Mouse (Mus musculus) intestine, embryonic 16.5 days (tissue): ENCODE results near the gene Zc2hc1c. TPM values are rescaled to one million over a fixed set of nuclear protein-coding genes. Genes with fewer than 3 reads are reported as not detected.
A peak's percentile ranks its signal among the peaks of the same experiment; 100 is the strongest.

Experiments used
- ATAC-seq: fragments of 200-750 bp; cut with Nextera tagmentation; 2 replicates; pipeline ENCODE4 v1.8.0; 2017; ENCODE audit warnings: moderate TSS enrichment, moderate library complexity
- H3K27ac ChIP-seq: fragments of 300-500 bp; sonication (generic); 2 replicates; pipeline ENCODE4 v1.5.1; 2014; ENCODE audit warnings: mild to moderate bottlenecking, low read length
- H3K27me3 ChIP-seq: fragments of 300-500 bp; sonication (generic); replicated peaks from 2 replicates; pipeline ENCODE4 v1.6.1; 2014; ENCODE audit warnings: low read length, control low read depth, mixed read lengths; ENCODE audit not compliant: control insufficient read depth, insufficient read depth
- H3K36me3 ChIP-seq: fragments of 300-500 bp; sonication (generic); 2 replicates; pipeline ENCODE4 v1.6.1; 2014; ENCODE audit warnings: low read length, control low read depth; ENCODE audit not compliant: control insufficient read depth, insufficient read depth
- H3K4me1 ChIP-seq: fragments of 300-500 bp; sonication (generic); 2 replicates; pipeline ENCODE4 v1.6.1; 2014; ENCODE audit warnings: low read length, control low read depth, mixed read lengths; ENCODE audit not compliant: control insufficient read depth, insufficient read depth
- H3K4me2 ChIP-seq: fragments of 300-500 bp; sonication (generic); 2 replicates; pipeline ENCODE4 v1.6.1; 2014; ENCODE audit warnings: low read depth, low read length, control low read depth
- H3K4me3 ChIP-seq: fragments of 300-500 bp; sonication (generic); 2 replicates; pipeline ENCODE4 v1.5.1; 2014; ENCODE audit warnings: mild to moderate bottlenecking, low read length
- H3K9ac ChIP-seq: fragments of 300-500 bp; sonication (generic); 2 replicates; pipeline ENCODE4 v1.6.1; 2014; ENCODE audit warnings: low read depth, low read length
- H3K9me3 ChIP-seq: fragments of 300-500 bp; sonication (generic); 2 replicates; pipeline ENCODE4 v1.6.1; 2016; ENCODE audit warnings: low read length, control low read depth; ENCODE audit not compliant: control insufficient read depth
- WGBS: fragments of 180-500 bp; shearing (Covaris S2); extraction: QIAGEN DNeasy Blood & Tissue Kit; methylation state at CpG from one replicate; pipeline ENCODE4 v1.1.7; 2014; 5-methylcytosine and 5-hydroxymethylcytosine counted together
- polyA plus RNA-seq: library from polyadenylated mRNA; unstranded; fragments of >200 nt; fragmentation: Nextera tagmentation; extraction: Ambion mirVana; gene quantifications from 2 replicates; pipeline ENCODE4 v1.2.1, GENCODE M21; 2015

The Zc2hc1c gene
- polyA plus RNA-seq, 1 experiment from 2014 or later = 1.5 TPM

GRCm38 (mm10) chr12:85292288-85292687, 3.9 kb downstream of the Zc2hc1c start:
- 74% methylated on average over 6 of the region's 6 CpGs for WGBS
- no peak overlapping the region for H3K4me3 ChIP-seq
- H3K4me2 ChIP-seq = no peak overlapping the region
- no peak overlapping the region for H3K27ac ChIP-seq
- no peak for ATAC-seq
- H3K27me3 ChIP-seq = no peaks in the 10 kb centered on the region
- H3K4me1 ChIP-seq = peaks cover 12% of the 10 kb centered on the region
- no peaks in the 10 kb centered on the region; the same call in 1 of the 2 replicates for H3K36me3 ChIP-seq
- H3K9ac ChIP-seq = no peak overlapping the region
- H3K9me3 ChIP-seq = no peaks in the 10 kb centered on the region

DNA sequence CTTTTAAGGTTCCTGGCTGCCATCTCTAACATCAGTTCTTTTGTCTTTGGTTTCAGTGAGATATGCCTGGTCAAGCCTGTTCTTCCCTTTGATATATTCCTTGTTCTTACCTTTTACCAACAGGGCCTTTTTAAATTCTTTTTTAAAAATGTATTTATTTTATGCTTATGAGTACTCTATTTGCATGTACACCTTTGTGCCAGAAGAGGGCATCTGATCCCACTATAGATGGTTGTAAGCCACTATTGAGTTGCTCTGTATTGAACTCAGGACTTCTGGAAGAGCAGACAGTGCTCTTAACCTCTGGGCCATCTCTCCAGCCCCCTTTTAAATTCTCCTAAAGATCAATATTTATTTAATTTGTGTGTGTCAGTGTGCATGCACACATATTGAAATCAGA, 4.5 kb downstream of the Zc2hc1c start:
- ATAC-seq = no peak
- Histone ChIP-seq H3K27ac (no peak overlapping the region), H3K9me3 (no peaks in the 10 kb centered on the region), H3K4me3 (no peak overlapping the region), H3K4me1 (peaks cover 11% of the 10 kb centered on the region), H3K9ac (no peak overlapping the region), H3K36me3 (no peaks in the 10 kb centered on the region; the same call in 1 of the 2 replicates), H3K4me2 (no peak overlapping the region), H3K27me3 (no peaks in the 10 kb centered on the region)

GRCm38 (mm10) chr12:85295506-85295905, 7.1 kb downstream of the Zc2hc1c start:
- 87% methylated on average over 2 of the region's 2 CpGs for WGBS
- Histone ChIP-seq H3K36me3 (peaks cover 6% of the 10 kb centered on the region; the same call in 1 of the 2 replicates), H3K4me3 (no peak overlapping the region), H3K27me3 (no peaks in the 10 kb centered on the region), H3K4me2 (no peak overlapping the region), H3K4me1 (peaks cover 12% of the 10 kb centered on the region; the same call in 1 of the 2 replicates), H3K9me3 (no peaks in the 10 kb centered on the region), H3K27ac (no peak overlapping the region), H3K9ac (no peak overlapping the region)
- ATAC-seq = no peak

DNA sequence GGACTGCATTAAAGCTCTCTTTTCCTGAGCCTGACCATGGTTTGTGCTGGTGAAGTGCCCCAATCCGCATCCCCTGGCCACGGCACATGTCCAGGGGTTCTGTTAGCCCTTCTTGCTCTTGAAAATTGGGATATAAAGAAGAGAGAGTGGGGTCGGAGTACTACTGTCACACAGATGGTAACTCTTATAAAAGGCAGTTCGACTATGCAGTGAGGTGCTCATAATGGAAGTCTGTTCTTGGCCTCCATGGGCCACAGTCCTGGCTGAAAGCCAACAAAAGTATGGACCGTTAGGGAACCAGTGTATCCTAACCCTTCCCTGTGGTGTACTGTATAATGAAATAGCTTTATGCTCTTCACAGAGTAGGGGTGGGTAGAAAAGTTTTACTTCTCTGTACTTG, 8.5 kb downstream of the Zc2hc1c start:
- peaks cover 12% of the 10 kb centered on the region; the same call in 1 of the 2 replicates for H3K4me1 ChIP-seq
- ATAC-seq = no peak
- H3K4me2 ChIP-seq = no peak overlapping the region
- H3K27me3 ChIP-seq = no peaks in the 10 kb centered on the region
- H3K4me3 ChIP-seq = no peak overlapping the region
- H3K36me3 ChIP-seq = peaks cover 10% of the 10 kb centered on the region; the same call in 1 of the 2 replicates
- no peak overlapping the region for H3K9ac ChIP-seq
- H3K9me3 ChIP-seq = no peaks in the 10 kb centered on the region
- WGBS = 80% methylated on average over 5 of the region's 5 CpGs
- H3K27ac ChIP-seq = no peak overlapping the region

DNA sequence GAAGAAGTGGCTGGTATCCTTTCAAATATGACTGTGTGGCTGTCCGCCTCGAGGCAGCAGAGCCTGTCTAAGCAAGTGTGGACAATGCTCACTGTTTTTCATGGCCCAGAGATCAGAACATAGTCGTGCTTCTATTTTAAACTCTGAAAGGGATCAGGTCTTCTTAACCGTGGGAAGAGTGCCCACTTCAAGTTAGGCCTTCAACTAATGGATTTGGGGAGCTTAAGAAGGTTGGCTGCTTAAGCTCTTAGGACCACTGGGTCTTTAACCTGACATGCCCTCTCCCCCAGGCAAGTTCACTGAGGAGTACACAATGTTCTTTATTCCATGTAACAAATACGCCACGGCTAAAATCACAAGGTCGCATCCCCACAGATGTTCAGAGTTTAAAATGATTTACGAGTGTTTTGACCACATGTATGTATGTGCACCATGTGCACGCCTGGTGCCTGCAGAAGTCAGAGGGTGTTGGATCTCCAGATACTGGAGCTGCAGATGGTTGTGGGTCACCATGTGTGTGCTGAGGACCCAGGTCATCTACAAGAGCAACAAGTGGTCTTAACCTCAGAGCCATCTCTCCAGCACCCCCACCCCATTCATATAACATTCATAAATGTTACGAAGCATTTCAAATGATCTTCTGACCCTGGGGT, 9.1 kb downstream of the Zc2hc1c start:
- no peak for ATAC-seq
- H3K36me3 ChIP-seq = peaks cover 10% of the 10 kb centered on the region; the same call in 1 of the 2 replicates
- H3K27ac ChIP-seq = no peak overlapping the region
- H3K4me1 ChIP-seq = peaks cover 12% of the 10 kb centered on the region; the same call in 1 of the 2 replicates
- H3K27me3 ChIP-seq = no peaks in the 10 kb centered on the region
- H3K4me2 ChIP-seq = no peak overlapping the region
- H3K9ac ChIP-seq = no peak overlapping the region
- WGBS = 74% methylated on average over 10 of the region's 10 CpGs
- H3K9me3 ChIP-seq = no peaks in the 10 kb centered on the region
- no peak overlapping the region for H3K4me3 ChIP-seq

DNA sequence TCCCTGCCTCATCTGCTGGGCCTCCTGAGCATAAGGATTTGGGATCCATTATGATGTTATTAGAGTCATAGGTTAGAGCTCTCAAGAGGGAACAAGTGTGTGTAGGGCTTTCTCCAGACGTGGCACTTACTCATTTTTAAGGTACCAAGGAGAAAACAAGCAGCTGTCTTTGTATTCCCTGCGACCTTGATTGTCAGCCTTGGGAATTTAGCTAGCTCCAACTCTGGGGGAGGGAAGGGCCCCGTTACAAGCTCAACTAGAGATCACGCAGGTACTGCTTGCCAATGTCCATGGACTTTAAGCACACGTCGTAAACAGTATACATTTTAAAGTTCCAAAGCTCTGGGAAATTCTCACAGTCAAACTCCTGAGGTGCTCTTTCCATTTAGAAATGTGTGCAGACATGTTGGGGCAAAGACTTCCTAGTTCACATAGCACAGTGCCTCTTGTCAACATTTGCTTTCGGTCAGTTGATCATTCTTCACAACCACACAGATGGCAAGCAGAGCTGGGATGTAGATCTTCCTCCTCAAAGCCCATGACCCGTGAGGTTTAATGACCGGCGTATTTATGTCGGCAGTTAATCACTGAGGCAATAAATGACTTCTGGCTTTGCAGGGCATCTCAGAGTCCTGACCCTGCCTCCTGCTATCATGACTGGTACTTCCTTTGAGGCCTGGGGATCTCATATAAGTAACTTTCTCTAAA, 9.9 kb downstream of the Zc2hc1c start:
- H3K27ac ChIP-seq = no peak overlapping the region
- WGBS = 40% methylated on average over 11 of the region's 11 CpGs

DNA sequence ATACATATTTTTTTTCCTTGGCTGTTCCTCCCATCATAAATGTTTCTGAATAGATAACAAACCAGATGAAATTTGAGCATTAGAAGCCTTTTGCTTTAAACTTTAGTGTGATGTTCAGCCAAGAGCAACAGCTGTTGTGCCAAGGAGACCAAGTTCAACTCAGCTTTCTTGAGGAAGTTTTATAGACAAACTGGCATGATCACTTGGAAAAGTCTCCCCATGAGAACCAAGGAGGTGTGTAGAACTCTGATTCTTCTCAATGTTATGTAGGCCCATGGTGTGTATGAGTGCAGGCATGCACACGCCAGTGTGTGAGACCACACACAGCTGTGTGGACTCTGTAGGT, 10.4 kb downstream of the Zc2hc1c start:
- H3K27me3 ChIP-seq = no peaks in the 10 kb centered on the region
- peak overlapping the region; percentile 46; the same call in 1 of the 2 replicates for H3K27ac ChIP-seq
- H3K4me2 ChIP-seq = no peak overlapping the region
- ATAC-seq = no peak
- no peaks in the 10 kb centered on the region for H3K9me3 ChIP-seq
- peaks cover 12% of the 10 kb centered on the region for H3K36me3 ChIP-seq
- H3K4me3 ChIP-seq = no peak overlapping the region
- peaks cover 12% of the 10 kb centered on the region; the same call in 1 of the 2 replicates for H3K4me1 ChIP-seq
- no peak overlapping the region for H3K9ac ChIP-seq
- WGBS = 65% methylated on average over 1 of the region's 1 CpGs

More for the DNA sequence above, 9.9 kb downstream of the Zc2hc1c start:
- no peaks in the 10 kb centered on the region for H3K9me3 ChIP-seq
- H3K27me3 ChIP-seq = no peaks in the 10 kb centered on the region
- no peak overlapping the region for H3K4me3 ChIP-seq
- peaks cover 12% of the 10 kb centered on the region; the same call in 1 of the 2 replicates for H3K4me1 ChIP-seq
- no peak overlapping the region for H3K9ac ChIP-seq
- no peak overlapping the region for H3K4me2 ChIP-seq
- ATAC-seq = peak; percentile 77
- H3K36me3 ChIP-seq = peaks cover 10% of the 10 kb centered on the region; the same call in 1 of the 2 replicates

- H3K4me1 ChIP-seq = peaks cover 12% of the 10 kb centered on the region
- H3K4me2 ChIP-seq = no peak overlapping the region
- H3K9me3 ChIP-seq = no peaks in the 10 kb centered on the region
- H3K4me3 ChIP-seq = no peak overlapping the region
- 69% methylated on average over 2 of the region's 2 CpGs for WGBS
- ATAC-seq = no peak
- no peak overlapping the region for H3K9ac ChIP-seq
- H3K27me3 ChIP-seq = no peaks in the 10 kb centered on the region
- H3K36me3 ChIP-seq = peaks cover 24% of the 10 kb centered on the region
- H3K27ac ChIP-seq = no peak overlapping the region
Measured at GRCm38 (mm10) chr12:85303256-85303655, 14.9 kb downstream of the Zc2hc1c start.

DNA sequence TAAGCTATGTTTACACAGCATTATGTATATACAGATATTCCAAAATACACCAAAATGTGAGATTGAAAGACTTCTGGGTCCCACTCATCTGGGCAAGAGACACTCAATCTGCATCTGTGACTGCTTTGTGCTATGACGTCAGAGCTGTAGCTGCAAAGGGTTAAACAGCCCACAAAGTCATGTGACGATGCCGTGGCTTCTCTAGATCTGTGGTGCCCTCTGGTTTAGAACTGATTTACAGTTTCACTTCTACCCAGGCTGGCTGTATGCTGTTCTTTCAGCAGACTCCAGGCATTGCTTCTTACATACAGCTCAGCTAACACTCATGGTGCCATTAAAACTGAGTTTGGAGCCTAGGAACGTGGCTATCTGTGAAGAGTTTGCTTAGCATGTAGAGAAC, 16.3 kb downstream of the Zc2hc1c start:
- Histone ChIP-seq H3K9ac (no peak overlapping the region), H3K27me3 (no peaks in the 10 kb centered on the region), H3K4me1 (peaks cover 3% of the 10 kb centered on the region; the same call in 1 of the 2 replicates), H3K9me3 (no peaks in the 10 kb centered on the region), H3K4me3 (no peak overlapping the region), H3K27ac (no peak overlapping the region), H3K36me3 (peaks cover 32% of the 10 kb centered on the region), H3K4me2 (no peak overlapping the region)
- 62% methylated on average over 4 of the region's 4 CpGs for WGBS
- peak; percentile 19; the same call in 1 of the 2 replicates for ATAC-seq
